Mouse (Mus musculus) urinary bladder, adult 18-20 months (tissue): Measurements from ENCODE around the gene A930033H14Rik.

ENCODE experiments used
- DNase-seq, 2 experiments: peaks; one replicate each; pipeline ENCODE4 v3.0.0; 2022; ENCODE audit warnings: low spot score in 2 of 2, mixed read lengths in 2 of 2

Gene A930033H14Rik

DNA sequence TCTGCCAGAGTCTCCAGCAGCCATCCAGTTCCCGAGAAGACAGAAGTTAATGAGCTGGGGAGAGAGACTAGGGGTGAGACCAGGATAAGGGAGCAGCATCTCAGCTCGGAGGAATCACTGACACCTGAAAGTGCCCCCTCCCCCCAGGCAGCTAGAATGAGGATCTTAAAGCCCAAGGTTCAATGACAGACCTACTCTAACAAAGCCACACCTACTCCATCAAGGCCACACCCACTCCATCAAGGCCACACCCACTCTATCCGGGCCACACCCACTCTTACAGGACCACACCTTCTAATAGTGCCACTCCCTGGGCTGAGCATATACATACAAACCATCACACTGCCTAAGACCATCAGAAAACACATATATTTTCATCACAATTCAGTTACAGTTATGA, 24.3 kb upstream of the A930033H14Rik start:
- no peak for DNase-seq

DNA sequence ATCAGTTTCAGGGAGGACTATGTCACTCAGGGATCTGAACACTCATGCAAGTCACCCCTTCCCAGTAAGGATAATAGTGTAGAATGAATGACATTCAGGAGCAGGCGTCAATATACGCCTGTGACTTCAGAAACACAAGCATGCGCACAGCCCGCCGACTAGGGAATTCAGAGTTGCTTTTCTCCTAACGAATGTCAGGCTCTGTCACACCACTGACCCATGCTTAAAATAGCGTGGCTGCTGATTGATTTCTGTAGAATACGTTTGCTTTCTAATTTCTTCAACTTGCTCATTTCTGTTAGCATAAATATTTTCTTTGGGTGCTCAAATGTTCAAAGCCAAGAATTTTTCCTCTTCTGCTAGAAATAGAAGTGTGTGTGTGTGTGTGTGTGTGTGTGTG, 13.1 kb upstream of the A930033H14Rik start:
- no peak for DNase-seq

DNA sequence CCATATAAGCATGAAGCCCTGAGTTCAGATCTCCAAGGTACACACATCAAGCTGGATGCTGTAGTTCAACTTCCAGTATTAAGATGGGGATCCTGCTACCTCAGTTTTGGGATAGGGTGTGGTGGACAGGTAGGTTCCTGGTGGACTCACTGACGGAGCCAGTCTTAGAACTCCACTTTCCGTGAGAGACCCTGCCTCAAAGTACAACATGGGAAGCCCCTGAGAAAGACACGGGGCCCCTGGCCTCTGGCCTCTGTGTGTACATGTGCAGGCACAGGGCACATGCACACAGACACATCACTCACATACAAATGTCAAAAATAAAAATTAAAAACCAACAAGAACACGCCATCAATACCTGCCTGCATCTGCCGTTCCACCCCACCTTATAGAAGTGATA, 12.6 kb upstream of the A930033H14Rik start:
- no peak for DNase-seq

DNA sequence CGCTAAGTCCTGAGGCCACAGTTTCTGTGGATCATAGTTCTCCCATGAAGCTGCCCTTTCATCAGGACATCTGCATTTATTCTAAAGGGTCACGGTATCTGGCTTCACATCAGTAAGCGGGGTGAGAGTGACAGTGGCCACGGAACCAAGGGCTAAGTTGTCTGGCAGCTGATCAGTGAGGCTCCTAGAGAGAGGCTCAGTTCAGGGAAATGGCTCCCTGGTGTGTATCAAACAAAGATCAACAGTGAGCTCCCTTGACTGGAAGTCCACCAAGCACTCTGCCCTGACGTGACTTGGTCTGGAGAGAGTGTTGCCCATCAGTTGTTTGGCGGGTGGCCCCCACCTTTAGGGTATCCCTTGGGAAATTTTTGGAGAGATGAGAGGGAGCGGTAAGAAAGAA, 11.4 kb upstream of the A930033H14Rik start:
- no peak for DNase-seq

DNA sequence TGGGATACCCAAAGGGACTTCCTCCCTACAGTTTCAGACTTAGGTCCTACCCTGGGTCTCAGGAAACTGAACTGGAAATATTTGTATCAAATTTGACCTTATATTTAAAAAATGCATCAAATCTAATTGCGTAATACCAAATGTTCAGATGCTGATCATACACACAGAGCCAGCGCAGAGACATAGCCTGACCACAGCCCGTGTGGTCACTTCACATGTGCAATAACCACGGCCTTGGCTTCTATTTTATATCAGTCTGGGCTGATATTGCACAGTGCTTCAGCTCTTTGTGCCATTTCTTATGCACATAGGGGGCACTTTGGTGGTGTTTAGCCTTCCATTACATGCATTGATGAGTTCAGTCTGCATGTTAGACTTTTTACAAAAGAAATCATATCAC, 10.3 kb upstream of the A930033H14Rik start:
- no peak for DNase-seq

DNA sequence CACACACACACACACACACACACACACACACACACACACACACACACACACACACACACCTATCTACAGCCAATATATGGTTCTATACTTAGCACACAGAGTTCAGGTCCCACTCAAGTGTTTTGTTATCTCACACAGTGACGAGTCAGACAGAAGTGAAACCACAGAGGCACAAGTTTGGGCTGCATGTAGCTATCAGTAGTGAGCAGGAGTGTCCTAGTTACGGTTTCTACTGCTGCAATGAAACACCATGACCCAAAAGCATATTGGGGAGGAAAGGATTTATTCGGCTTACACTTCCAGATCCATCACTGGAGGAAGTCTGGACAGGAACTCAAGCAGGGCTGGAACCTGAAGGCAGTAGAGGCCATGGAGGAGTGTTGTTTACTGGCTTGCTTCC, 9.1 kb upstream of the A930033H14Rik start:
- no peak for DNase-seq

DNA sequence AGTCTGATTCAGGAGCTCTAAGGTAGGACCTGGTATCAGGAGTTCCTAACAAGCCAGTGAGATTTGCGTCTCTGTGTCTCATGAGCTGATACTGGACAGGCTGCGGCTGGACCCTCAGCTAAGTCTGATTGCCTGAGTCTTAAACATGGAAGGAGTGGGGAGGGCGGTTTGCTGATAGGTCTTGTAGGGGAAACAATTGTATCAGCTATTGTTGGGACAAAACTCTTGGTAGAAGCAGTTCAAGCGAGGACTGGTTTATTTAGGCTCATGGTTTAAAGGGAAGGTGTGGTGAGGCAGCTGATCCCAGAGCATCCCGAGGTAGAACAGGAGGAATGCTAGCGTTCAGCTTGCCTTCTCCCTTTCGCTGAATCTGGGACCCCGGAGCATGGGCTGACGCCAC, 8.2 kb upstream of the A930033H14Rik start:
- DNase-seq, result no peak

DNA sequence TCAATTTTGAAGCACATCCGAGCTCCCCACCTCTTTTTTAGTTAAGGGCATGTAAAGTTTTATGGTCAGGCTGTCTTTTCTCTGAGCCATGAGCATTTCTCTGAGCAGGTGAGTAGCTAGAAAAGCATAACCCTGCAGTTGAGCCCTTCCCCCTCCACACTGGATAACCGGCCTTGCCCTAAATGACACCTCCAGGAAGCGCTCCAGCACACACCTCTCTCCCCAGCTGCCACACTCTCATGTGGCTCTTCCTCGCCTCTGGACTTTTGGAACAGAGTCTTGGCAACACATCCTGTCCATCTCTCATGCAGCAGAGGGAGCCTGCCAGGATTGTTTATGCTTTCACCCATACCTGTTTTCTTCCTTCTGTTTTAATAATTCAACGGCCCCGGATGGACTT, 7.4 kb upstream of the A930033H14Rik start:
- no peak for DNase-seq

DNA sequence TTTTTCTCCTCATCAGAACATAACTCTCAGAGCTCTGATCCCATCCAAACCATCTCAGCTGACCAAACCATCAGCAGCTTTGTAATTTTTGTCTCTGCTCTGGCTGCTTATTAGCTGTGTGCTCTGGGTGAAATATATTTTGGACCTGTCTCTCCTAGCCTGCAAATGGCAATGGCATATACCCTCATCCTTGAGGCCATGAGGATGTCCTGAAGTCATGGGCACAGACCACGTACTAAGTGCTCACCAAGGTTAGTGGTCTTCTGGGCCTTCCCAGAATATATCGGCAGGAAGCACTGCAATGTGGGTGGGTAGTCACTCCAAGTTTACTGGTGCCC, 6.4 kb upstream of the A930033H14Rik start:
- no peak for DNase-seq

DNA sequence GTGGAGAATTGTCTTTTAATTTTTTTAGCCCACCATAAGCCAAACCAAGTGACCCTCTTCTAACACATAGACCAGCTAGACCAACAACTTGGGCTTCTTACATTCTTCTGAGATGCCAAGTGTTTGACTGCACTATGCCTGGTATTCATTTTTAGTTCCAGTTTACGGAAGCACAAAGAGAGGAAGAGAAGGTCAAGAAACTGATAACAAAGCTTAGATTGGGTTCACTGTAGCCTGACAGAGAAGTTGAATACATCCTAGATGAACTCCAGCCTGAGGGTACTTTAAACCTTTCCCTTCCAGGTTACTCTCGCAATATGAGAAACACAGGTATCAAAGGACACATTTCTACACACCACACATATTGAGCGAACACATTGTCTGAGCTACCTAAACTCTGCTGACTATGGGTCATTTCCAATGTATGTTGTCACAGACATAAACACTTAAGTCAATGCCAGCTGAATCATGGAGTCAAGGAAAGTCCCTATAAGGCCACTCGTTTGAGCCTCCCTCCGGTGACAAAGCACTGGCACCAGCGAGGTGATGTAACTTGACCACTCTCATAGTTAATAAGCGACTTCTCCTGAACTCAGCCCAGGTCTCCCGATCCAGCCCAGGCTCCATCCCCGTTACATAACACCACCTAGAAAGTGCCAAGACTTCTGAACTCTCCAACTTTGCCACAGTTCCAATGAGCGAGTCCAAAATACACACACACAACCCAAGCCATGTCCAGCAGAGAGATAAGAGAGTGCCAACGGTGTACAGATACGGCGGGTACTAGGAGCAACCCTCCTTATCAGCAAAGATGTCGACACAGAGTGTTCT, 5.8 kb upstream of the A930033H14Rik start:
- DNase-seq, result peak in 1 of 2 experiments; percentile 55

DNA sequence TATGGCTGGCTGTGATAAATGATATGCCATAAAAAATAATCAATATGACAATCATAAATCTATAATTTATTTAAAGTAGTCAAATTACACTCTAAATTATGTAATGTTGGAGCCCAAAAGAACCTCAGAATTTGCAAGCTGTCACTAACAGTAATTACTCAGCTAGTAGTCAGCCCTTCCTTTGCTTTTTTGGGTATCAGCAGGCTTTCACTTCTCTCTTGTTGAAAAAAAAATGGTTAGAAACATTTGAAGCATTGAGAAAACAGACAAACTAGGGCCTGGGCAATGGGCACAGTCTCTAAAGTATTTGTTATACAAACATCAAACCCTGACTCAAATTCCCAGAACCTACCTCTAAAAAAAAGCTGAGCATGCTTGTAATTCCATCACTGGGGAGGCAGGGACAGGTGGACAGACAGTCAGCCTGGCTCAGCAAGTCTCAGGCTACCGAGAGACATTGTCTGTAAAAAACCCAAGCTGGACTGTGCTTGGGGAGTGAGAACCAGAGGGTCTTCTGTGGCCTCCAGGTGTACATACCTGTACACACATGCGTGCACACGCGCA, 4.3 kb upstream of the A930033H14Rik start:
- DNase-seq, result no peak

DNA sequence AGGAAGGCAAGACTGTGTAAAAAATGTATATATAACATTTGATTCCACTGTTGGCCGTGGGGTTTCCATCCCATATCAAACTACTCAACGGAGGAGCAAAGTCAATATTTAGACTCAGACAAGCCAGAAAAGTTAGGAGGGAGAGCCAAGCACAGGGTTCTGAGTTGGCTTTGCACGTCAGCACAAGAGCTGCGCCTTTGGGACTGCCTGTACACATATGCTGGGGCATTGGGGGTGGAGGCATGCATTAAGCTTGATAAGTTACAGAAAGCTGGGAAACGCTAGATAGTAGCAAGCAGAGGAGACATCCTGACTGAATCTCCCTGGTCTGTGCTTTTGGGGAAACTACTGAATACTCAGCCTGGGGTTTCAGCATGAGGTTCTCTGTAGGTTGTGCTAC, 1.1 kb upstream of the A930033H14Rik start:
- DNase-seq, result peak in 1 of 2 experiments; percentile 13

DNA sequence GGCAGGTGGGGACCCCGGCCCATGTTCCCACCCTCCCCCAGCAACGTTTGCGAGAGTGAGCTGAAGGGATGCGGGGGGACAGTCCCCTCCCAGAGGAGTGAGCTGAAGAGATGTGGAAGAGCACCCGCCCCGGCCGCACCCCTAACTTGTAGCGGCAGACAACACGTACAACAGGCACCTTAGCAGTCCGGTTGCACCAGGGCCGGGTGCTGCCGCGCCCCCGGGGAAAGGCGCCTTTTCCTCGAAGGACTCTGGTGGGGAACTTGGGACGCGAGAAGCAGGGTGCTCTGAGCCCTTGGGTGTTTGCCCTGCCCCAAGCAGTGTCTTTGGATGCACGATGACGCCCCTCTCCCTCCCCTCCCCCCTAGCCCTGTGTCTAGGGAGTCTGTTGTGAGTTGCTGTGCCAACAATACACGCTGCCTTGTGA, 566 bp upstream of the A930033H14Rik start:
- peak in 1 of 2 experiments; percentile 20 for DNase-seq

DNA sequence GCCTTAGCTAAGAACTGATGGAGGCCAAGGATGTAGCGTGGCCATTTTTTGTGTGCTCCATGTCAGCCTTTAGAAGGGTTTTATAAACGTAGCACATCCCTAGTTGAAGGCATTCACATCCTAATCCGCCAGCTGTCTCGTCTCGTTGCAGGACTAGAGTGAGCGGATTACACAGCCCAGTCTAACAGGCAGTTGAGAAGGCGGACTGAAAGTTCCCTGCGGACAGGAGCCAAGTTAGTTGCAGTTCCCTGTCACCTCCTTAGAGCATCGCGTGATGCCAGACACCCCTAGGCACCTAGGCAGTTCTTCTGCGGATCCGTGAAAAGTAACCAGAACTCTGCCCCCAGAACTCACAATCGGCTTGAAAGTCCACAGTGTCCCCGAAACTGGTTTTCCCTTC, 922 bp downstream of the A930033H14Rik start:
- DNase-seq, result peak; percentile 31 to 34

DNA sequence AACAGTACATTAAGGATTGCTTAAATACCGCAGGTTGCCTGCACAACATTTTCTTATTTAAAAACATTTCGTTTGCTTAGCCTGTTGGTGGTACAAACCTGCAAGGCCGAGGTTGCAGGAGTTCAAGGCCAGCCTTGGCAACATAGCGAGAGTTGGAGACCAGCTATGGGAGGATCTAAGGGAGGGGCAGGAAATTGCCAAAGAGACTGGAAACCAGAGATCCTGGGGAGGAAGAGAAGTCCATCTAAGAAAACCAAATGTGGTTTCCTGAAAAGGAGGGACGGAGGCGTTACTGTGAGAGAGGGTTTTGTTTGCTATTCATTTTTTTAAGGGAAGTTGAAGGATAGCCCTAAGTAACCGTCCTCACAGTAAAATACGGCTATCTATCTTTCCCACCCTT, 1.3 kb downstream of the A930033H14Rik start:
- DNase-seq, result peak in 1 of 2 experiments; percentile 23

DNA sequence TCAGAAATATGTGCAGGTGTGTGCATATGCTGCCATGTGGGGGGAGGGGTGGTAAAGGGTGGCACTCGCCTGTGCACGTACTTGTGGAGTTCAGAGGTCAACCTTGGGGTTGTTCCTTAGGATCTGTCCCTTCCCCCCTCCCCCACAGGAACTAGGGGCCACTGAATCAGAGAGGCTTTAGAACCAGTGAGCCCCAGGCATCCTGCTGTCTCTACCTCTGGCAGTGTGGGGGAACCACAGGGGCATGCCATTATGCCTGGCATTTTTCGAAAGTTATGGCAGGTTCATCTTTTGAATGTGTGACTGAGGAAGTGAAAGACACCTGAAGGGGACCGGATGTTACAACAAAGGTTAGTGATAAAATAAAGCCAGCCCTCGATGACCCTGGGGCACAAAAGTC, 2.2 kb downstream of the A930033H14Rik start:
- DNase-seq, result no peak

DNA sequence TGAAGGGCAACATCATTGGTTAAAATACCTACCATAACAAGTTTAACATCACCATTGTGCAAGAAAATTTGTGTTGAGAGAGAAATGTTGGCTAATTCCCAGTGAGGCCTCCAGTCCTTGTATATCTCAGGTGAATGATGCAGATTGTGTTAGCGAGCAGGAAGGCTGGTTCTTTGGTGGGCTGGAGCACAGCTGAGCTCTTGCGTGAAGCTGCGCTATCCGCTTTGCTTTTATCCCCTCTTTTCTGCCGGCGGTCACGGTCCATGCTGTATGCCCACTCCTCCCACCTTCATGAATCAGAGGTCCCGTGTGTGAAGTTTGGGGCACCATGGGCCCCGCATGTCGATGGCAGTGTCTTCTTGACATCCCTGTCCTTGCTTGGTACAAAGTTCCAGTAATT, 2.9 kb downstream of the A930033H14Rik start:
- DNase-seq, result no peak

DNA sequence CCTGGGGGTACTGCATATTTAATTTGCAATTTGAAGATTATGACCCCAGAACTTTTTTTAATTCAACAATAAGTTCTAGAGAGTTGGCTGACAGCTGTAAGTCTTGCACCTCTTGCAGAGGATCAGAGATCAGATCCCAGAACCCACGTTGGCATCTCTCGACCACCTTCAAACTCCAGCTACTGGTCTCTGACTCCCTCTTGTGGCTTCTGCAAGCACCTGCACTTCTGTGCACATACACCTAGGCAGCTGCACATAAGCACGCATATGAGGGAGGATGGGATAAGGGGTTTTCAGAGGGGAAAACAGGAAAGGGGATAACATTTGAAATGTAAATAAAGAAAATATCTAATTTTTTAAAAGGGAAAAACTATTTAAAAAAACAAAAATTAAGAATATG, 4.2 kb downstream of the A930033H14Rik start:
- DNase-seq, result no peak

DNA sequence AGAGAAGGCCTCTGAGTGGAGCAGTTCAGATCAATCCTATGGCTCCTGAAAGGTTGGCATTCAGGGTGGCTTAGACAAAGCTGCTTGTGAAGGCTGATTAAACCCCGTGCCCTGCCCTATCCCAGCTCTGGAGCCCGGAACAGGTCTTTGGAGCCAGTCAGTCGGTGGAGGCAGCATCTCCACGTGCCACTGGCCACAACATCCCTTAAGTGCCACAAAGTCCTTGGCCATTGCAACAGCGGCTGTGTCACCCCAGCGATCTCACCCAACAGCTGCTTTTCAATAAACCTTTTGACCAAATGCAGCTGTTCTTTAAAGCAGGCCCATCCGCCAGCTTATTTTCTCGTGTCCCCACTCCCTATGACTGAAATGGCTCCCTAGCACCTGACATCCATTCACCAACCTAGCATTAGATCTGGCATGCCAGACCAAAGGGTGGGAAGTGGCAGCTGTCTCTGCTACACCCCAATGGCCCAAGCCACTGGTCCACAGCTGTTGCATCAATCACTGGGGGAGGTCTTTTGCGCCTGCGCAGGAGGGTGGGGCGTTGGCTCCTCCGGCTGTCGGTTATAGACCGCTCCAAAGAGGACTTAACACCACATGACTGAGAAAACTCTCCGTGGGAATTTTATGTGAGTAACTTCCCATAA, 4.8 kb downstream of the A930033H14Rik start:
- no peak for DNase-seq

DNA sequence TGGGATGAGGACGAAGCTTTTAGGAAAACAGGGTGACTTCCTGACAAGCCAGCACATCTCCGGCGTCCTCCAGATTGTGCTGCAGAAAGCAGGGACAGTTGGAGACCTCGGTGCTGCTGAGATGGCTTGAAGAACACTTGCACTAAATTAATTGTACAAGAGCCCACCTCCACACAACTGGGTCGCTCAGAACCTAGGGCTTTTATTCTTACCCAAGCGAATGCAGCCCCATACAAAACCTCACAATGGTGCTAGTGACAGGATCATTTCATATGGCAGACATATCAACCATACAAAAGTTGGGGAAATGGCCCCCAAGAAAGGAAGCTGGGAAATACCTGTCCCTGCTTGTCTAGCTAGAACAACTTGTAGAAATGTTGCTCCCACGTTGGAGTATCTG, 5.4 kb downstream of the A930033H14Rik start:
- DNase-seq, result no peak

DNA sequence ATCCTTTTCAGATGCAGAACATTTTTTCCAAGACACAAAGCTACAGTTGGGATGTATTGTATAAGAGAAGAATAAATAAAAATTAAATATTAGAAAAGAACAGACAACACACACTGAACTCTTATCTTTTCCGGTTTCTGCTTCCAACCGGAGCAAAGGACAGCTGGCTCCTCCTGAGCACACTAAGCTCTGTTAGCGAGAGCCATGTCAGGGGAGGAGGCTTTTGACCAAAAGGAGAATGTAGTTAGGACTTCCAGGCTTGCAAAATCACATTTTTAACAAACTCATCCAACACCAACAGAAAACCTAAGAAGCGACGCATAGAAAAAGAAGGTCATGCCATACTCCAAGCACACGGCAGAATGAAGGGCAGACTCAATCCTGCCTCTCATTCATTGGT, 6.8 kb downstream of the A930033H14Rik start:
- DNase-seq, result no peak

DNA sequence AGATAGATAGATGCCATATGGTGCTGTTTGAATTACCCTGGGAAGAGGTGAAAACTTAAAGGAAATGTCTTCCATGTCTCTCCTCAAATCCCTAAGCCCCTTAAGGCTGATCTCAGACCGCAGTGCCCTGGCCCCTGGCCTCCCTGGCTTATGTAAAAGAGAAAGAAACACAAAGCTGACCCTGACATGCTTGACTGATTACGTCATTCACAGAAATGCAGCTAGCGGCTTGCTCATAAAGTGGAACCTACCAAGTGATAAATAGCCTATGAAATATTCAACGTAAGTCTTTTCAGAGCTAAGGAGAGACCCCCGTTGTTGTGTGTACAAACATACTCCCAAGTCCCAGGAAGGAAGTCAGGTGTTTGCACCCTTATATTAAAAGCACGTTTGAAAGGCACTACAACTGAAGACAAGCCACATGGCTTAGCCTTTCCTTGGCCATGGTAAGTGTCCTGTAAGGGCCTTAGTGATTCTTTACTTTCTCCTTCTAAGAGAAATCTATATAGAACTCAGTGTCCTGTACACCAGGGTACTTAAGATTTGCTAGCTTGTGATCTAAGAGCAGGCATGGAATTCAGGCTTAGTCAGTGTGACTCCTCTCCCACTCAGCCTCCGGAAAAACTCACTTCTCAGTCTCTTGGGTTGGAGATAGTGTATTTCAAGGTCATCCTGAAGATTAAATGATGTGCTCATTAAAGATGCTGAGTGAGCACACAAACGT, 8.1 kb downstream of the A930033H14Rik start:
- DNase-seq, result no peak
